In genomic region chr4:149572446-149572845, GRCm38 (mm10) we compare ENCODE assay signal across 16 mouse cellular contexts. TPM values are rescaled to one million over a fixed set of nuclear protein-coding genes. Genes with fewer than 3 reads are reported as not detected.
DNase-seq lines count a peak whose midpoint lies in the region; ATAC-seq and TF ChIP-seq lines count a peak whose summit lies in the region.
"Had no signal": no experiment of that assay in that cellular context is flagged by ENCODE, and none has a peak within 500 bp of the region (broad histone marks: within the 10 kb centered on the region; RNA-seq: fewer than 3 reads in every experiment).

No protein-coding gene starts in this region.

- no peak for TF ChIP-seq CTCF in forebrain, postnatal 0 days (IDR thresholded peaks at IDR 0.05; ENCODE audit: low read depth)

- no peaks in the 10 kb centered on the region for H3K36me3 ChIP-seq in forebrain, embryonic 11.5 days (ENCODE audit: control insufficient read depth, insufficient read depth, low read length)
- no peaks in the 10 kb centered on the region for H3K36me3 ChIP-seq in forebrain, postnatal 0 days (ENCODE audit: insufficient read depth)
- no peaks in the 10 kb centered on the region for H3K36me3 ChIP-seq in lung, embryonic 16.5 days (ENCODE audit: control insufficient read depth, insufficient read depth, low read length)
- no peaks in the 10 kb centered on the region for H3K36me3 ChIP-seq in stomach, embryonic 16.5 days (ENCODE audit: control insufficient read depth, insufficient read depth, low read length)
- H3K36me3 ChIP-seq: hindbrain, embryonic 12.5 days; kidney, embryonic 15.5 days; limb, embryonic 12.5 days; midbrain, embryonic 13.5 days had no signal

- no peak overlapping the region for H3K9ac ChIP-seq in forebrain, embryonic 11.5 days (ENCODE audit: low read length)
- H3K9ac ChIP-seq in forebrain, postnatal 0 days: no peak overlapping the region
- peak overlapping the region; percentile 42 for H3K9ac ChIP-seq in lung, embryonic 16.5 days (ENCODE audit: low read length)
- H3K9ac ChIP-seq in stomach, embryonic 16.5 days (ENCODE audit: low read length): 0 out of 2 replicates have a peak overlapping the region, but pooled peaks have one; percentile 12
- H3K9ac ChIP-seq: hindbrain, embryonic 12.5 days; kidney, embryonic 15.5 days; limb, embryonic 12.5 days; liver, postnatal 0 days; midbrain, embryonic 13.5 days had no signal

- peaks cover 7% of the 10 kb centered on the region; the same call in 1 of the 2 replicates for H3K4me1 ChIP-seq in forebrain, embryonic 11.5 days (replicated peaks; ENCODE audit: control insufficient read depth, insufficient read depth, low read length)
- H3K4me1 ChIP-seq in forebrain, postnatal 0 days (ENCODE audit: insufficient read depth): no peaks in the 10 kb centered on the region
- H3K4me1 ChIP-seq in lung, embryonic 16.5 days (replicated peaks; ENCODE audit: control insufficient read depth, insufficient read depth, low read length): peaks cover 49% of the 10 kb centered on the region
- peaks cover 34% of the 10 kb centered on the region for H3K4me1 ChIP-seq in stomach, embryonic 16.5 days (ENCODE audit: control insufficient read depth, insufficient read depth, low read length)

- no peaks in the 10 kb centered on the region for H3K9me3 ChIP-seq in forebrain, embryonic 11.5 days (ENCODE audit: control insufficient read depth, low read length)
- no peaks in the 10 kb centered on the region for H3K9me3 ChIP-seq in forebrain, postnatal 0 days (ENCODE audit: low read length)
- H3K9me3 ChIP-seq in lung, embryonic 16.5 days (ENCODE audit: control insufficient read depth, low read length): no peaks in the 10 kb centered on the region
- H3K9me3 ChIP-seq in stomach, embryonic 16.5 days (replicated peaks; ENCODE audit: control insufficient read depth, low read length): no peaks in the 10 kb centered on the region
- H3K9me3 ChIP-seq: hindbrain, embryonic 12.5 days; kidney, embryonic 15.5 days; limb, embryonic 12.5 days; midbrain, embryonic 13.5 days had no signal

- H3K27ac ChIP-seq in forebrain, embryonic 11.5 days (ENCODE audit: low read depth, low read length): no peak overlapping the region
- no peak overlapping the region for H3K27ac ChIP-seq in forebrain, postnatal 0 days (ENCODE audit: low read depth, low read length)
- H3K27ac ChIP-seq in lung, embryonic 16.5 days (ENCODE audit: low read length): peak overlapping the region; percentile 88
- H3K27ac ChIP-seq in stomach, embryonic 16.5 days (ENCODE audit: low read length): peak overlapping the region; percentile 46
- H3K27ac ChIP-seq: hindbrain, embryonic 12.5 days; midbrain, embryonic 13.5 days had no signal

- H3K27me3 ChIP-seq in forebrain, embryonic 11.5 days (ENCODE audit: control insufficient read depth, insufficient read depth, low read length): no peaks in the 10 kb centered on the region
- no peaks in the 10 kb centered on the region for H3K27me3 ChIP-seq in forebrain, postnatal 0 days (ENCODE audit: insufficient read depth, low read length)
- no peaks in the 10 kb centered on the region for H3K27me3 ChIP-seq in lung, embryonic 16.5 days (ENCODE audit: control insufficient read depth, insufficient read depth, low read depth, low read length)
- H3K27me3 ChIP-seq in stomach, embryonic 16.5 days (ENCODE audit: control insufficient read depth, insufficient read depth, low read length): no peaks in the 10 kb centered on the region
- H3K27me3 ChIP-seq: hindbrain, embryonic 12.5 days; midbrain, embryonic 13.5 days had no signal

- 18% methylated on average over 7 of the region's 9 CpGs for WGBS in forebrain, embryonic 11.5 days
- 25% methylated on average over 6 of the region's 9 CpGs for WGBS in forebrain, postnatal 0 days
- WGBS in lung, embryonic 16.5 days: 28% methylated on average over 6 of the region's 9 CpGs
- WGBS in stomach, embryonic 16.5 days: 34% methylated on average over 6 of the region's 9 CpGs

- DNase-seq in forebrain, embryonic 11.5 days (ENCODE audit: low spot score): peak; percentile 45
- no peak for DNase-seq in forebrain, postnatal 0 days
- DNase-seq in kidney, adult 18-20 months: peak; percentile 13
- no peak for DNase-seq in kidney, adult 8-10 months
- no peak for DNase-seq in lung, postnatal 10 days
- no peak for DNase-seq in MN1 (ENCODE audit: low spot score)
- DNase-seq: layer of hippocampus, postnatal 36 days; liver, postnatal 0 days; right cerebral cortex, postnatal 4 days; thymus, postnatal 25 days had no signal

- H3K4me3 ChIP-seq in forebrain, embryonic 11.5 days (ENCODE audit: low read depth, low read length): no peak overlapping the region
- no peak overlapping the region for H3K4me3 ChIP-seq in forebrain, postnatal 0 days (ENCODE audit: low read depth, low read length)
- no peak overlapping the region for H3K4me3 ChIP-seq in lung, embryonic 16.5 days (ENCODE audit: low read length)
- H3K4me3 ChIP-seq in stomach, embryonic 16.5 days (replicated peaks; ENCODE audit: low read length): no peak overlapping the region
- H3K4me3 ChIP-seq: hindbrain, embryonic 12.5 days; kidney, embryonic 15.5 days; limb, embryonic 12.5 days; midbrain, embryonic 13.5 days had no signal

- ATAC-seq in forebrain, embryonic 11.5 days (replicated peaks; ENCODE audit: low FRiP score): no peak
- no peak for ATAC-seq in forebrain, postnatal 0 days
- peak; percentile 11; the same call in 1 of the 2 replicates for ATAC-seq in lung, embryonic 16.5 days (ENCODE audit: low read depth)
- no peak for ATAC-seq in stomach, embryonic 16.5 days (ENCODE audit: insufficient read depth, low FRiP score)
- ATAC-seq: liver, postnatal 0 days; midbrain, embryonic 13.5 days had no signal

- no peak overlapping the region for H3K4me2 ChIP-seq in forebrain, embryonic 11.5 days (ENCODE audit: low read depth, low read length, severe bottlenecking)
- H3K4me2 ChIP-seq in forebrain, postnatal 0 days (ENCODE audit: low read depth): no peak overlapping the region
- 0 out of 2 replicates have a peak overlapping the region, but pooled peaks have one; percentile 16 for H3K4me2 ChIP-seq in lung, embryonic 16.5 days (ENCODE audit: low read depth, low read length)
- no peak overlapping the region for H3K4me2 ChIP-seq in stomach, embryonic 16.5 days (ENCODE audit: low read depth, low read length)
- H3K4me2 ChIP-seq: hindbrain, embryonic 12.5 days; kidney, embryonic 15.5 days; limb, embryonic 12.5 days; midbrain, embryonic 13.5 days had no signal

RNA-seq across cellular contexts. Expression of gene Clstn1, which starts 13.8 kb away (rescaled TPM):
- polyA plus RNA-seq in forebrain, embryonic 11.5 days (2014; fragmentation: Nextera tagmentation; extraction: Ambion mirVana): 48.1 and 48.4 TPM in 2 replicates
- total RNA-seq in forebrain, postnatal 0 days (2014; rRNA removed): 367 and 451 TPM in 2 replicates
- polyA plus RNA-seq in forebrain, postnatal 0 days (2015; fragmentation: Nextera tagmentation; extraction: Ambion mirVana): 142 and 179 TPM in 2 replicates
- 13.6 and 15.3 TPM in 2 replicates for polyA plus RNA-seq in lung, embryonic 16.5 days (2015; fragmentation: Nextera tagmentation; extraction: Ambion mirVana)
- polyA plus RNA-seq in stomach, embryonic 16.5 days (2015; fragmentation: Nextera tagmentation; extraction: Ambion mirVana): 14.7 and 14.9 TPM in 2 replicates

RNA-seq across cellular contexts. Expression of gene Ctnnbip1, which starts 54.4 kb away (rescaled TPM):
- polyA plus RNA-seq in forebrain, embryonic 11.5 days (2014; fragmentation: Nextera tagmentation; extraction: Ambion mirVana): 71.7 and 72.1 TPM in 2 replicates
- total RNA-seq in forebrain, postnatal 0 days (2014; rRNA removed): 98.6 and 105 TPM in 2 replicates
- polyA plus RNA-seq in forebrain, postnatal 0 days (2015; fragmentation: Nextera tagmentation; extraction: Ambion mirVana): 126 and 134 TPM in 2 replicates
- 57.5 and 59.7 TPM in 2 replicates for polyA plus RNA-seq in lung, embryonic 16.5 days (2015; fragmentation: Nextera tagmentation; extraction: Ambion mirVana)
- 56.2 and 57.3 TPM in 2 replicates for polyA plus RNA-seq in stomach, embryonic 16.5 days (2015; fragmentation: Nextera tagmentation; extraction: Ambion mirVana)

Comparison
In these comparisons a context has a peak if more than half of its experiments do, and no peak if none do; other contexts are left out.
1. DNase-seq: peak in forebrain, embryonic 11.5 days (single experiment) and kidney, adult 18-20 months (single experiment); none in forebrain, postnatal 0 days (single experiment), kidney, adult 8-10 months (0 of 2), lung, postnatal 10 days (single experiment) and MN1 (single experiment).
2. H3K27ac ChIP-seq: peak in lung, embryonic 16.5 days (single experiment) and stomach, embryonic 16.5 days (single experiment); none in forebrain, embryonic 11.5 days (single experiment) and forebrain, postnatal 0 days (single experiment).
3. H3K9ac ChIP-seq: peak in lung, embryonic 16.5 days (single experiment) and stomach, embryonic 16.5 days (single experiment); none in forebrain, embryonic 11.5 days (single experiment) and forebrain, postnatal 0 days (single experiment).